Mouse (Mus musculus): ENCODE results near the gene Galnt14. TPM values are rescaled to one million over a fixed set of nuclear protein-coding genes. Genes with fewer than 3 reads are reported as not detected.

The Galnt14 gene
- polyA plus RNA-seq, 1 experiment from 2014 or later = 0.20 TPM

DNA sequence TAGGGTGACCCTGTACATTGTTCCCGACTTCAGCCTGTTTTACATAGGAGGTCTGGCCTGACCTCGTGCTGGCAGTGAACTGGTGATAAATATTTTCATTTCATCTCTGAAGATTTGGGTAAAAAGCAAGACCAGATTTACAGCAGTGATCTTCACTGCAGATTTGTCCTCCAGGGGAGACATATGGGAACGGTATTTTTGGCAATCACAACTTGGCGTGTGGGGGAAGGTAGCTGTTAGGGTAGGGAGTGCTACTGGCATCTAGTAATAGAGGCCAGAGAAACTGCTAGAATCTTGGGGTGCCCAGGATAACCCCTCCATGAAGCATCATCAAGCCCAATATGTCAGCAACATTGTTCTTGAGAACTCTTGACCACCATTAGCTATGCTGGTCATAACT is 138.3 kb downstream of the Galnt14 start:
- Histone ChIP-seq H3K4me2 (no peak overlapping the region), H3K9ac (no peak overlapping the region), H3K27ac (ENCODE audit: low read depth) (no peak overlapping the region), H3K36me3 (ENCODE audit: insufficient read depth) (no peaks in the 10 kb centered on the region), H3K27me3 (ENCODE audit: insufficient read depth, low read length) (no peaks in the 10 kb centered on the region), H3K4me3 (ENCODE audit: low read depth, low read length) (no peak overlapping the region), H3K4me1 (ENCODE audit: insufficient read depth) (no peaks in the 10 kb centered on the region), H3K9me3 (ENCODE audit: low read depth, low read length) (no peaks in the 10 kb centered on the region)
- 56% methylated on average over 4 of the region's 4 CpGs for WGBS
- no peak for TF ChIP-seq CTCF (IDR thresholded peaks at IDR 0.05; ENCODE audit: low read depth)
- DNase-seq (no peak), ATAC-seq (ENCODE audit: insufficient read depth) (no peak)

- no peaks in the 10 kb centered on the region for H3K9me3 ChIP-seq (ENCODE audit: low read depth, low read length)
- no peak overlapping the region for H3K9ac ChIP-seq
- H3K27me3 ChIP-seq (ENCODE audit: insufficient read depth, low read length) = no peaks in the 10 kb centered on the region
- ATAC-seq (ENCODE audit: insufficient read depth) = no peak
- no peak for DNase-seq
- WGBS = 24% methylated on average over 9 of the region's 9 CpGs
- no peak for TF ChIP-seq CTCF (IDR thresholded peaks at IDR 0.05; ENCODE audit: low read depth)
- no peak overlapping the region for H3K4me3 ChIP-seq (ENCODE audit: low read depth, low read length)
- H3K4me2 ChIP-seq = no peak overlapping the region
- no peak overlapping the region for H3K27ac ChIP-seq (ENCODE audit: low read depth)
- no peaks in the 10 kb centered on the region for H3K4me1 ChIP-seq (ENCODE audit: insufficient read depth)
- no peaks in the 10 kb centered on the region for H3K36me3 ChIP-seq (ENCODE audit: insufficient read depth)
Measured at GRCm38 (mm10) chr17:73568204-73568603, 142.0 kb downstream of the Galnt14 start.

GRCm38 (mm10) chr17:73561149-73561548 is 149.1 kb downstream of the Galnt14 start:
- H3K9me3 ChIP-seq (ENCODE audit: low read depth, low read length) = no peaks in the 10 kb centered on the region
- 39% methylated on average over 3 of the region's 3 CpGs for WGBS
- no peak overlapping the region for H3K27ac ChIP-seq (ENCODE audit: low read depth)
- H3K4me3 ChIP-seq (ENCODE audit: low read depth, low read length) = no peak overlapping the region
- no peak for TF ChIP-seq CTCF (IDR thresholded peaks at IDR 0.05; ENCODE audit: low read depth)
- H3K4me2 ChIP-seq = no peak overlapping the region
- ATAC-seq (ENCODE audit: insufficient read depth) (no peak), DNase-seq (no peak)
- H3K4me1 ChIP-seq (ENCODE audit: insufficient read depth) = no peaks in the 10 kb centered on the region
- H3K9ac ChIP-seq = no peak overlapping the region
- no peaks in the 10 kb centered on the region for H3K27me3 ChIP-seq (ENCODE audit: insufficient read depth, low read length)
- no peaks in the 10 kb centered on the region for H3K36me3 ChIP-seq (ENCODE audit: insufficient read depth)

DNA sequence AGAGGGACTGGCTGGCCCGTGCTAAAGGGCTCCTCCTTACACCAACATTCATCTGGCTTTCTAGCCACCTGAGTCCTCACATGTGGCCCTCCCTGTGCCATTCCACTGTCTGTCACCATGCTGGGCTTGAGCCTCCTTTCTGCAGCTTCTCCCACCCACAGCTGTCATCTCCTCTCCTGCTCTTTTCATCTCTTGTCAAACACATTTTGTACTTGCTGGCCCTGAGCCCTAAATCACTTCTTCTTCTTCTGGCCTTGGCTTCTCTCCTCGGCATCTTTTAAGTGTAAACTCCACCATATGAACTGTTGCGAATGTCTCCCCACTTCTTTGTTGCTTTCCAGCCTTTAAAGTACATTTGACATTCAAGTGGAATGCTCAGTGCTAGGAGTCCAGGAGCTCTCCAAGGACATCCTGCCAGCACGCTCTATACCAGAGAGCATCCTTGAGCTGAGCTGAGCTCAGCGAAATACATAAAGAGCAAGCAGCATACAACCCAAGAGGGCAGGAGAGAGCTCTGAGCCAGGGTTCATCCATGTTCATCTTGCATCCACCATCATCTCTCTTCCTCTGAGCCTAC is 150.0 kb downstream of the Galnt14 start:
- 49% methylated on average over 5 of the region's 5 CpGs for WGBS
- ATAC-seq (ENCODE audit: insufficient read depth) (no peak), DNase-seq (no peak)
- Histone ChIP-seq H3K4me1 (ENCODE audit: insufficient read depth) (no peaks in the 10 kb centered on the region), H3K27ac (ENCODE audit: low read depth) (no peak overlapping the region), H3K9me3 (ENCODE audit: low read depth, low read length) (no peaks in the 10 kb centered on the region), H3K36me3 (ENCODE audit: insufficient read depth) (no peaks in the 10 kb centered on the region), H3K4me3 (ENCODE audit: low read depth, low read length) (no peak overlapping the region), H3K9ac (no peak overlapping the region), H3K4me2 (no peak overlapping the region), H3K27me3 (ENCODE audit: insufficient read depth, low read length) (no peaks in the 10 kb centered on the region)
- no peak for TF ChIP-seq CTCF (IDR thresholded peaks at IDR 0.05; ENCODE audit: low read depth)

- no peak for DNase-seq
- no peak for ATAC-seq (ENCODE audit: insufficient read depth)
- no peak overlapping the region for H3K9ac ChIP-seq
- no peaks in the 10 kb centered on the region for H3K4me1 ChIP-seq (ENCODE audit: insufficient read depth)
- 57% methylated on average over 4 of the region's 4 CpGs for WGBS
- no peak overlapping the region for H3K27ac ChIP-seq (ENCODE audit: low read depth)
- no peak for TF ChIP-seq CTCF (IDR thresholded peaks at IDR 0.05; ENCODE audit: low read depth)
- no peak overlapping the region for H3K4me3 ChIP-seq (ENCODE audit: low read depth, low read length)
- H3K36me3 ChIP-seq (ENCODE audit: insufficient read depth) = no peaks in the 10 kb centered on the region
- no peaks in the 10 kb centered on the region for H3K9me3 ChIP-seq (ENCODE audit: low read depth, low read length)
- no peak overlapping the region for H3K4me2 ChIP-seq
- no peaks in the 10 kb centered on the region for H3K27me3 ChIP-seq (ENCODE audit: insufficient read depth, low read length)
Measured at GRCm38 (mm10) chr17:73559498-73559897, 150.8 kb downstream of the Galnt14 start.

DNA sequence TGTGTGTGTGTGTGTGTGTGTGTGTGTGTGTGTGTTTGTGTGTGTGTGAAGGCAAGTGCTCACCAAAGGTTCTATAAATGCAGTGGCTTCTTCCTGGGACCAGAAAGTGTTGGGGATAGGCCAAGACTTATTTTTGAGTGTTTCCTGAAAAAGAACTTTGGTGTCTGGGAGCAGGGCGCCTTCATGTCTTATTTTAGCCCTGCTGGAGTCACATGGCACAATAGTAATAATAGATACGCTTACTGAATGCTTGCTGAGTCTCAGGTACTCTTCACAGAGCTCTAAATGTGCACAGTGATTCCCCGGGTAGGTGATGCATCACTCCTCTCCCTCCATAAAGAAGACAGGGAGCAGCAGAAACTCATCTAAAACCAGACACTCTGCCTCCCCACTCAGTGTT is 153.2 kb downstream of the Galnt14 start:
- no peaks in the 10 kb centered on the region for H3K4me1 ChIP-seq (ENCODE audit: insufficient read depth)
- ATAC-seq (ENCODE audit: insufficient read depth) = no peak
- no peaks in the 10 kb centered on the region for H3K27me3 ChIP-seq (ENCODE audit: insufficient read depth, low read length)

DNA sequence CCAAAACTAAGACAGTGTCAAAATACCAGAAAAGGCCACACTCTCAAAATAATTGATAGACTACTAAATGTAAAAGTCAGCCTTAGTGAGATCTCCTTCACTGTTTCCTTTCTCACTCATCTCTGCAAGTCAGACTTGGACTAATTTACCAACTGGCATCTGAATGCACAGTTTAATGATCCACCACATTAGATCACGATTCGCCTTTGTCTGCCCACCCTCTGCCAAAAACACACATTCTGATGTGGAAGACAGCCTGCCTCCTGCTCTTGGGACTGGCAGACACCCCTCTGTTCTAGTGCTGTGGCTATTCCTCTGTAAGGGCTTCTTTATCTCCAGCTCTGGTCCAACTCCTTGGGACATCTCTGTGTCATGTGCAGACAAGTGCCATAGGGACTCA is 153.8 kb downstream of the Galnt14 start:
- H3K27me3 ChIP-seq (ENCODE audit: insufficient read depth, low read length) = no peaks in the 10 kb centered on the region
- H3K4me2 ChIP-seq = no peak overlapping the region
- H3K4me1 ChIP-seq (ENCODE audit: insufficient read depth) = no peaks in the 10 kb centered on the region
- ATAC-seq (ENCODE audit: insufficient read depth) (no peak), DNase-seq (no peak)
- H3K27ac ChIP-seq (ENCODE audit: low read depth) = no peak overlapping the region
- WGBS = 78% methylated on average over 2 of the region's 2 CpGs
- no peak for TF ChIP-seq CTCF (IDR thresholded peaks at IDR 0.05; ENCODE audit: low read depth)
- H3K9ac ChIP-seq = no peak overlapping the region
- no peak overlapping the region for H3K4me3 ChIP-seq (ENCODE audit: low read depth, low read length)
- H3K36me3 ChIP-seq (ENCODE audit: insufficient read depth) = no peaks in the 10 kb centered on the region
- H3K9me3 ChIP-seq (ENCODE audit: low read depth, low read length) = no peaks in the 10 kb centered on the region

More for the DNA sequence above, 153.2 kb downstream of the Galnt14 start:
- H3K27ac ChIP-seq (ENCODE audit: low read depth) = no peak overlapping the region
- no peak overlapping the region for H3K4me3 ChIP-seq (ENCODE audit: low read depth, low read length)
- H3K4me2 ChIP-seq = no peak overlapping the region
- 72% methylated on average over 3 of the region's 3 CpGs for WGBS
- DNase-seq = no peak
- no peaks in the 10 kb centered on the region for H3K36me3 ChIP-seq (ENCODE audit: insufficient read depth)
- TF ChIP-seq CTCF (IDR thresholded peaks at IDR 0.05; ENCODE audit: low read depth) = no peak
- H3K9me3 ChIP-seq (ENCODE audit: low read depth, low read length) = no peaks in the 10 kb centered on the region
- H3K9ac ChIP-seq = no peak overlapping the region

DNA sequence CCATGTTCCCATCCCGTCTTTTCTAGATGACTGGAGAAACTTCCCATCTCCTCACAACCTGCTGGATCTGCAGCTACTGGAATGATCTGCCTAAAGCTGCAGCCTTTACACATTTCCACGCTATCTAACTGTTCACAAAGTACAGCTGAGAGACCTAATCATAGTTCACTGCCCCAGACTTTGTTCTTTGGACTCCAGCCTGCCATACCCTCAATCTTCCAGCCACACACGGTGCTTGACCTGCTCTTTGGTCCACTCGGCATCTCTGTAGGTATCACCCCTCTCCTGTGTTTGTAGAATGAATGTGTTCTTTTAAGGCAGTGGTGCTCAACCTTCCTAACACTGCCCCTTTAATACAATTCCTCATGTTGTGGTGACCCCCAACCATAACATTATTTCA is 155.6 kb downstream of the Galnt14 start:
- no peak overlapping the region for H3K4me2 ChIP-seq
- no peaks in the 10 kb centered on the region for H3K36me3 ChIP-seq (ENCODE audit: insufficient read depth)
- ATAC-seq (ENCODE audit: insufficient read depth) (no peak), DNase-seq (no peak)
- H3K9me3 ChIP-seq (ENCODE audit: low read depth, low read length) = no peaks in the 10 kb centered on the region
- no peaks in the 10 kb centered on the region for H3K27me3 ChIP-seq (ENCODE audit: insufficient read depth, low read length)
- 78% methylated on average over 4 of the region's 4 CpGs for WGBS
- H3K4me3 ChIP-seq (ENCODE audit: low read depth, low read length) = no peak overlapping the region
- no peak overlapping the region for H3K9ac ChIP-seq
- no peak for TF ChIP-seq CTCF (IDR thresholded peaks at IDR 0.05; ENCODE audit: low read depth)
- no peak overlapping the region for H3K27ac ChIP-seq (ENCODE audit: low read depth)
- no peaks in the 10 kb centered on the region for H3K4me1 ChIP-seq (ENCODE audit: insufficient read depth)
